Comparison of ENCODE assay signal across 17 mouse cellular contexts in the genomic region with DNA sequence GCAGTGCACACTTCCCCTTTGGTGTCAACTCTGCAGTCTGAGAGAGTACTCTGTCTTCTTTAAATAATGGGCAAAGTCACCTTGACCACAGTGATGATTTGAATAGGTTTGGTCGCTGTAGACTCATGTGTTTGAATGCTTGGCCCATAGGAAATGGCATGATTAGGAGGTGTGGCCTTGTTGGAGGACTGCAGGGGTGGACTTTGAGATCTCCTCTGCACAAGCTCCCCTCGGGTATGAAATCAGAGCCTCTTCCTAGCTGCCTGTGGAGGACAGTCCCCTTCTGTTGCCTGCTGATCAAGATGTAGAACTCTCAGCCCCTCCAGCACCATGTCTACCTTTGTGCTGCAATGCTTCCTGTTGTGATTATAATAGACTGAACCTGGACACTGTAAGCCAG.
"Had no signal": no experiment of that assay in that cellular context is flagged by ENCODE, and none has a peak within 500 bp of the region (broad histone marks: within the 10 kb centered on the region; RNA-seq: fewer than 3 reads in every experiment).

No protein-coding gene starts in this region.

- H3K27ac ChIP-seq: liver, embryonic 15.5 days; lung, embryonic 15.5 days; macrophage; midbrain, embryonic 12.5 days; neural tube, embryonic 13.5 days; stomach, embryonic 15.5 days had no signal

- H3K4me3 ChIP-seq: liver, embryonic 15.5 days; lung, embryonic 15.5 days; megakaryocyte, embryonic 14.5 days; midbrain, embryonic 12.5 days; neural tube, embryonic 13.5 days; stomach, embryonic 15.5 days had no signal

- H3K9me3 ChIP-seq: liver, embryonic 15.5 days; lung, embryonic 15.5 days; megakaryocyte, embryonic 14.5 days; midbrain, embryonic 12.5 days; neural tube, embryonic 13.5 days; stomach, embryonic 15.5 days had no signal

- DNase-seq: kidney, postnatal 14 days; left cerebral cortex, postnatal 4 days; lung, postnatal 14 days; retina, postnatal 1 day; right cerebral cortex, postnatal 4 days; spleen, adult 18-20 months; thymus, adult 2 months; thymus, postnatal 25 days had no signal

- H3K27me3 ChIP-seq: liver, embryonic 15.5 days; lung, embryonic 15.5 days; midbrain, embryonic 12.5 days; stomach, embryonic 15.5 days had no signal

- H3K4me1 ChIP-seq: liver, embryonic 15.5 days; midbrain, embryonic 12.5 days; neural tube, embryonic 13.5 days; stomach, embryonic 15.5 days had no signal

- ATAC-seq: inflammation-experienced regulatory T-cells, adult 6 months; midbrain, embryonic 16.5 days had no signal

- H3K9ac ChIP-seq: liver, embryonic 15.5 days; lung, embryonic 15.5 days; midbrain, embryonic 12.5 days; neural tube, embryonic 13.5 days; stomach, embryonic 15.5 days had no signal

- H3K36me3 ChIP-seq: liver, embryonic 15.5 days; lung, embryonic 15.5 days; midbrain, embryonic 12.5 days; neural tube, embryonic 13.5 days; stomach, embryonic 15.5 days had no signal

- H3K4me2 ChIP-seq: liver, embryonic 15.5 days; lung, embryonic 15.5 days; midbrain, embryonic 12.5 days; neural tube, embryonic 13.5 days; stomach, embryonic 15.5 days had no signal
